Mouse (Mus musculus) heart, embryonic 16.5 days (tissue): ENCODE data around the gene Chfr. TPM values are rescaled to one million over a fixed set of nuclear protein-coding genes. Genes with fewer than 3 reads are reported as not detected.

ENCODE experiments used
- ATAC-seq: fragments of 200-750 bp; cut with Nextera tagmentation; replicated peaks from 2 replicates; pipeline ENCODE4 v1.8.0; 2017; ENCODE audit warnings: moderate number of reproducible peaks; ENCODE audit not compliant: insufficient read depth, low FRiP score; ENCODE audit errors: extremely low read depth
- H3K27ac ChIP-seq: fragments of 300-500 bp; sonication (generic); 2 replicates; pipeline ENCODE4 v1.5.1; 2014; ENCODE audit warnings: mild to moderate bottlenecking, low read length, control low read depth, moderate library complexity
- H3K27me3 ChIP-seq: fragments of 300-500 bp; sonication (generic); 2 replicates; pipeline ENCODE4 v1.6.1; 2014; ENCODE audit warnings: low read length, mixed read lengths; ENCODE audit not compliant: control insufficient read depth, insufficient read depth
- H3K36me3 ChIP-seq: fragments of 300-500 bp; sonication (generic); 2 replicates; pipeline ENCODE4 v1.6.1; 2014; ENCODE audit not compliant: control insufficient read depth, insufficient read depth
- H3K4me1 ChIP-seq: fragments of 300-500 bp; sonication (generic); 2 replicates; pipeline ENCODE4 v1.6.1; 2014; ENCODE audit warnings: low read length, mixed read lengths; ENCODE audit not compliant: control insufficient read depth, insufficient read depth
- H3K4me2 ChIP-seq: fragments of 300-500 bp; sonication (generic); 2 replicates; pipeline ENCODE4 v1.6.1; 2014; ENCODE audit warnings: low read depth, mild to moderate bottlenecking, control low read depth, low read length
- H3K4me3 ChIP-seq: fragments of 300-500 bp; sonication (generic); 2 replicates; pipeline ENCODE4 v1.5.1; 2014; ENCODE audit warnings: mild to moderate bottlenecking, control low read depth, low read length
- H3K9ac ChIP-seq: fragments of 300-500 bp; sonication (generic); 2 replicates; pipeline ENCODE4 v1.6.1; 2014; ENCODE audit warnings: low read length, control low read depth
- H3K9me3 ChIP-seq: fragments of 300-500 bp; sonication (generic); replicated peaks from 2 replicates; pipeline ENCODE4 v1.6.1; 2016; ENCODE audit warnings: low read length; ENCODE audit not compliant: control insufficient read depth
- WGBS: fragments of 180-500 bp; shearing (Covaris S2); extraction: QIAGEN DNeasy Blood & Tissue Kit; methylation state at CpG from one replicate; pipeline ENCODE4 v1.1.7; 2014; 5-methylcytosine and 5-hydroxymethylcytosine counted together
- polyA plus RNA-seq: library from polyadenylated mRNA; unstranded; fragments of >200 nt; fragmentation: Nextera tagmentation; extraction: Ambion mirVana; gene quantifications from 2 replicates; pipeline ENCODE4 v1.2.1, GENCODE M21; 2015

Gene Chfr
- polyA plus RNA-seq, 1 experiment from 2014 or later: 28.7 TPM

DNA sequence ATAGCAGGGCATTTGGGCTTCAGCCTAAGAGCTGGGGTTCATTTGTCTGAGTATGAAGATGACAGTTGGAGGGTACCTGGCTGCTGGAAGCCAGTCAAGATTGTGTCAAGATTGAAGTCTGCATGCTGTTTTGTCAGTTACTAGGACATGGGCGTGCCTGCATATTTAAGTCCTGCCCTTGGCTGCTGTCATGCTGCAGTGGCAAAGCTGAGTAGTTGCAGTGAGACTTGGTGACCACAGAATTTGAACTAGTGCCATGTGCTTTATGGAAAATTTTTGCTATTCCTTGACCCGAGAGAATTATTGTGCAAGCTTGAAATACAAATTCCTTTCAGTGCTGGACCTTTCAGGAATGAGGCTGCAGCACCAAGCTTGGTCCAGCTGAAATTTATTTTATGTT, 6.7 kb downstream of the Chfr start:
- no peak for ATAC-seq
- Histone ChIP-seq H3K36me3 (peaks cover 26% of the 10 kb centered on the region), H3K27me3 (no peaks in the 10 kb centered on the region), H3K4me2 (no peak overlapping the region), H3K9me3 (no peaks in the 10 kb centered on the region), H3K27ac (no peak overlapping the region), H3K4me3 (no peak overlapping the region), H3K4me1 (no peaks in the 10 kb centered on the region), H3K9ac (no peak overlapping the region)
- 93% methylated on average over 2 of the region's 2 CpGs for WGBS

GRCm38 (mm10) chr5:110143007-110143406, 7.4 kb downstream of the Chfr start:
- no peak overlapping the region for H3K9ac ChIP-seq
- H3K27me3 ChIP-seq: no peaks in the 10 kb centered on the region
- H3K4me1 ChIP-seq: no peaks in the 10 kb centered on the region
- no peak overlapping the region for H3K4me2 ChIP-seq
- no peak for ATAC-seq
- no peak overlapping the region for H3K27ac ChIP-seq
- no peak overlapping the region for H3K4me3 ChIP-seq
- 89% methylated on average over 5 of the region's 5 CpGs for WGBS
- H3K9me3 ChIP-seq: no peaks in the 10 kb centered on the region
- peaks cover 29% of the 10 kb centered on the region for H3K36me3 ChIP-seq

DNA sequence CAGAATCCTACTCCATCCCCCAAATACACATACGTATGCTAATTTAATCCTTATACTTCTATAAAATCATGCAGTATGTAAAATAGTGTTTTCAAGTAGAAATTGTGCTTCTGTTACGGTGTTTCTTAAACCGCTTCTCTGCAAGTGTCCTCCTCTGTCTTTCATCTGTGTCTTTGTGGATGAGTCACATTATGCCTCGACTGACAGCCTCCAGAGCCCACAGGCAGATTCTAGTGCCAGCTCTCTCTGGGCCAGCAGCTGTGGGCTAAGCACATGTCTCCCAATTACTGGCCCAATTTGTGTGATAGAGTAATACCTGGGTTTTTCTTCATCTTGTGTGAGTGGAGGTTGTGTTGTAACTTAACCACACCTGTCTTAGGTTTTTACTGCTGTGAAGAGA, 33.7 kb downstream of the Chfr start:
- no peaks in the 10 kb centered on the region for H3K9me3 ChIP-seq
- peaks cover 48% of the 10 kb centered on the region for H3K36me3 ChIP-seq
- no peaks in the 10 kb centered on the region for H3K4me1 ChIP-seq
- 92% methylated on average over 4 of the region's 4 CpGs for WGBS
- no peaks in the 10 kb centered on the region for H3K27me3 ChIP-seq
- no peak overlapping the region for H3K4me2 ChIP-seq
- no peak overlapping the region for H3K9ac ChIP-seq
- no peak overlapping the region for H3K4me3 ChIP-seq
- no peak for ATAC-seq
- H3K27ac ChIP-seq: no peak overlapping the region

DNA sequence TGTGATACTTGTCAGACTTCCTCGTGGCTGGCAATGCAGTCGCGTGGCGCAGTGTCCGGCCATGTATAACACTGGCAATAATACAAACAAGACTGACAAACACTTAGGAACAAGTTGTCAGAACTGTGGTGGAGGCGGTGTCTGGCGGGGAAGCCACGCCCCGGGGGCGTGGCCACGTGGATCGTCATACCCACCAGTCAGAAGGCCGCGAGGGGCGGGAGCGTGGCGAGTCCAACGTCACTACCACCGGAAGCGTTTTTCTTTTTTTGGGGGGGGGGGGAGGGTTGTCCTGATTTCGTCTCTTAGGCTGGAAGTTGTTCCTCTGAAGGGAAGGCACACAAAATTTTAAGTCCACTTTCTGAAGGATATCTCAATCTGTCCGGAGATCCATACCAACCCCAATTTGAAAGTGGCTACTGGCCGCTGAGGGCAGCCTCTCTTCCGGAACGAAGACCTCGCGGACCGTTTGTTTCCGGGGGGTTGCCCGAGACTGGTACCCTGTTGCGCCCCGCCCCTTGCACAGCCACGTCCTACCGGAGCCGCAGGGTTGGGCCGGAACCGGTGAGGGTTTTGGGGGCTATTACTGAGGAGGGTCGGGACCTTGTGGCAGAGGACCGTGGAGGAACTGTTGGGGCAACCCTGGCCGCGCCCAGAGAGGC, 40.8 kb downstream of the Chfr start, which contains the start of gene Golga3:
Gene Golga3, plus strand, starts transcription at position 340 of the 659 bp plus-strand sequence.
- Histone ChIP-seq H3K27me3 (no peaks in the 10 kb centered on the region), H3K4me3 (peak within 1 kb of the TSS; percentile 86), H3K9ac (peak within 1 kb of the TSS; percentile 85), H3K27ac (peak within 1 kb of the TSS; percentile 51), H3K4me1 (peaks cover 16% of the 10 kb centered on the region), H3K4me2 (peak within 1 kb of the TSS; percentile 89), H3K36me3 (peaks cover 2% of the 10 kb centered on the region; the same call in 1 of the 2 replicates), H3K9me3 (no peaks in the 10 kb centered on the region)
- ATAC-seq: peak; percentile 99
- WGBS: 0% methylated on average over 41 of the region's 41 CpGs

DNA sequence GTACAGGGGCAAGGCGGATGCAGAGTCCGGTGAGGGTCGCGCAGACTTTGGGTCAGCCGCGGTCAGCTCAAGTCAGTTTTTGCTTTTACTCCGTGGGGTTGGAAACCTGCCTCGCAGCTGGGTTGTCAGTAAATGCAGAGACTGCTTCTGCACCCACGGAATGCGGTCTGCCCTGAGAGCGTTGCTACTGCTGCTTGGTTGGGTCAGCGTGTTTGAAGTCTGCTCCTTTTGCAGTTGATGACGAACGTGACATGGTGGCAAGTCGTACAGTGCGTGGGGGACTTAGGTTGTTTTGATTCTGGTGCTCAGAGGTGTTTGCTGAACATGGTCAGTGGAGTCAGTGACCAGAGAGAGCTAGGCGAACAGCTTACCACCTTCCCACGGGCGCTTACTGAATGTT, 41.4 kb downstream of the Chfr start:
- 2% methylated on average over 19 of the region's 19 CpGs for WGBS

GRCm38 (mm10) chr5:110178628-110179027, 43.0 kb downstream of the Chfr start:
- Histone ChIP-seq H3K4me3 (no peak overlapping the region), H3K27me3 (no peaks in the 10 kb centered on the region), H3K9me3 (no peaks in the 10 kb centered on the region), H3K4me2 (no peak overlapping the region), H3K27ac (no peak overlapping the region), H3K9ac (no peak overlapping the region; the same call in 1 of the 2 replicates), H3K36me3 (peaks cover 14% of the 10 kb centered on the region), H3K4me1 (peaks cover 21% of the 10 kb centered on the region)
- 70% methylated on average over 2 of the region's 2 CpGs for WGBS
- no peak for ATAC-seq

More for the DNA sequence above, 41.4 kb downstream of the Chfr start:
- peak; percentile 2; the same call in 1 of the 2 replicates for ATAC-seq
- peaks cover 4% of the 10 kb centered on the region; the same call in 1 of the 2 replicates for H3K36me3 ChIP-seq
- peak overlapping the region; percentile 38 for H3K27ac ChIP-seq
- no peaks in the 10 kb centered on the region for H3K27me3 ChIP-seq
- no peaks in the 10 kb centered on the region for H3K9me3 ChIP-seq
- peak overlapping the region; percentile 89 for H3K4me2 ChIP-seq
- H3K4me3 ChIP-seq: peak overlapping the region; percentile 86
- peak overlapping the region; percentile 85 for H3K9ac ChIP-seq
- peaks cover 21% of the 10 kb centered on the region for H3K4me1 ChIP-seq

GRCm38 (mm10) chr5:110181716-110182115, 46.1 kb downstream of the Chfr start:
- no peaks in the 10 kb centered on the region for H3K27me3 ChIP-seq
- H3K9ac ChIP-seq: no peak overlapping the region
- peaks cover 34% of the 10 kb centered on the region for H3K36me3 ChIP-seq
- peaks cover 21% of the 10 kb centered on the region for H3K4me1 ChIP-seq
- no peak for ATAC-seq
- H3K9me3 ChIP-seq: no peaks in the 10 kb centered on the region
- no peak overlapping the region for H3K4me3 ChIP-seq
- no peak overlapping the region for H3K27ac ChIP-seq
- 53% methylated on average over 5 of the region's 5 CpGs for WGBS
- no peak overlapping the region for H3K4me2 ChIP-seq

- Histone ChIP-seq H3K9me3 (no peaks in the 10 kb centered on the region), H3K4me2 (no peak overlapping the region), H3K27me3 (no peaks in the 10 kb centered on the region), H3K27ac (no peak overlapping the region), H3K36me3 (peaks cover 68% of the 10 kb centered on the region), H3K4me1 (no peaks in the 10 kb centered on the region), H3K4me3 (no peak overlapping the region), H3K9ac (no peak overlapping the region)
- WGBS: 83% methylated on average over 10 of the region's 10 CpGs
- no peak for ATAC-seq
Measured at GRCm38 (mm10) chr5:110203164-110203895, 67.7 kb downstream of the Chfr start.

DNA sequence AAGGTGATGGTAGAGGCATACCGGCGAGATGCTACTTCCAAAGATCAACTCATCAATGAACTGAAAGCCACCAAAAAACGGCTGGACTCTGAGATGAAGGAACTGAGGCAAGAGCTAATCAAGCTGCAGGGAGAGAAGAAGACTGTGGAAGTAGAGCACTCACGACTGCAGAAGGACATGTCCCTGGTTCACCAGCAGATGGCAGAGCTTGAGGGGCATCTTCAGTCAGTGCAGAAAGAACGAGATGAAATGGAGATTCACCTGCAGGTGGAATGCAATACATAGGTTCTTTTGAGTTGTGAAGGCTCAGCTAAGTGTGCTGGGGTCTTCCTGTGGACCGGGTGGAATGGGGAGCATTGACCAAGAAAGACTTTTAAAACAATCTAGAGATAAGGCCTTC, 69.1 kb downstream of the Chfr start:
- H3K9me3 ChIP-seq: no peaks in the 10 kb centered on the region
- no peak overlapping the region for H3K4me2 ChIP-seq
- ATAC-seq: no peak
- no peaks in the 10 kb centered on the region for H3K27me3 ChIP-seq
- peaks cover 79% of the 10 kb centered on the region for H3K36me3 ChIP-seq
- 80% methylated on average over 6 of the region's 6 CpGs for WGBS
- H3K27ac ChIP-seq: no peak overlapping the region
- no peaks in the 10 kb centered on the region for H3K4me1 ChIP-seq
- no peak overlapping the region for H3K9ac ChIP-seq
- H3K4me3 ChIP-seq: no peak overlapping the region
